Mouse (Mus musculus) mesoderm, embryonic 11.5 days (tissue): ENCODE data around the gene Polg.
A peak's percentile ranks its signal among the peaks of the same experiment; 100 is the strongest.

ENCODE experiments used
- DNase-seq: peaks from one replicate; pipeline ENCODE4 v3.0.0-alpha.2; 2012; ENCODE audit warnings: low read depth, low spot score

Polg gene

GRCm38 (mm10) chr7:79465461-79466044 is 609 bp downstream of the Polg start:
- DNase-seq, result peak; percentile 16

GRCm38 (mm10) chr7:79464776-79465420 is 1.3 kb downstream of the Polg start:
- peak; percentile 30 for DNase-seq

DNA sequence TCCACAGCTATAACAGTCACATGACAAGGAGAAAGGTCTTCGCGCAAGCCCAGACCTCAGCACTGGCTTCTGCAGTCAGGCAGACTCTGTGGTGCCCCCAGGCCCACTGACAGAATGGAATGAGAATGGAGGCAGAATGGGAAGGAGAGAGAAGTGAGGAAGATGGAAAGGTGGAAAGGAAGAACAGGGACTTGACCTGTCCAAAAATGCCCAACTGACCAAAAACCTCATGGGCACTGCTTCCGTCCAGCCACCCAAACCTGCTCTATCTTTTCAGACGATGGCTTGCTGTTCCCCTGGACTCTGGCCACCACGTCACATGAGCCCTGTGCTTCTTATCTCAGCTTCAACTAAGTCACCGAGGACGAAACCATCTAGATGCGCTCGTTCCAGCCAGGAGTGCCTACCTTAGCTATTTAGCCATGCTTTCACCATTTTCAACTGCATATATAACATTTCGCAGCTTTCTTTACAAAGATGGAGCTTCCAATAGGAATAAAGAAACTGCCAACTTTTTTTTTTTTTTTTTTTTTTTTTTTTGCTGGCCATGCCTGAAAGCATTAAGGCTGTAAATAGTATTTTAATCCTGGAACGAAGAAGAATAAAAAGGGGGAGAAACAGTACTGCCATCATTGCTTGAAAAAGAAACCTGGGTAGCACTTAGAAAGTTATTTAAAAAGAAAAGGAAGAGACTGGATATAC is 2.6 kb downstream of the Polg start:
- no peak for DNase-seq

GRCm38 (mm10) chr7:79461721-79462120 is 4.4 kb downstream of the Polg start:
- DNase-seq, result no peak

GRCm38 (mm10) chr7:79447486-79447885 is 18.7 kb downstream of the Polg start:
- DNase-seq, result no peak

GRCm38 (mm10) chr7:79447048-79447447 is 19.1 kb downstream of the Polg start:
- DNase-seq, result no peak

- no peak for DNase-seq
Measured at GRCm38 (mm10) chr7:79440035-79440434, 26.1 kb downstream of the Polg start.

DNA sequence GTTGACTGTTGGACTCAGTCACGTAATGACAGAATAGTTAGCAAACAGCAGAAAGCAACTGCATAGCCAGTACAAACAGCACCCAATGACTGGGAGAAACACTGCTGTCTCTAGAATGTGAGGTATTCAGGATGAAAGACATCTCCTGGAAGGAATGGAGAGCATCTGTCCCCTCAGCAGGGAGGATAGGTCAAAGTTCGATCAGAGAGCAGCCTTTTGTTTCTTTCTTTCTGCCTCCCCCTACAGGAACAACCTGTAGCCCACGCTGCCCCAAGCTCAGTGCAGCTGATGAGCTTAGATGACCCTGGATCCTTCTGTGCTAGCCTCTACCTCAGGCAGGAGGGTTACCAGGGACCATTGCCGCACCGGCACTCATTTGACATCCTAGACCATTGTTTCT is 37.9 kb downstream of the Polg start:
- DNase-seq, result peak; percentile 44

GRCm38 (mm10) chr7:79425804-79426203 is 40.4 kb downstream of the Polg start:
- DNase-seq, result no peak

DNA sequence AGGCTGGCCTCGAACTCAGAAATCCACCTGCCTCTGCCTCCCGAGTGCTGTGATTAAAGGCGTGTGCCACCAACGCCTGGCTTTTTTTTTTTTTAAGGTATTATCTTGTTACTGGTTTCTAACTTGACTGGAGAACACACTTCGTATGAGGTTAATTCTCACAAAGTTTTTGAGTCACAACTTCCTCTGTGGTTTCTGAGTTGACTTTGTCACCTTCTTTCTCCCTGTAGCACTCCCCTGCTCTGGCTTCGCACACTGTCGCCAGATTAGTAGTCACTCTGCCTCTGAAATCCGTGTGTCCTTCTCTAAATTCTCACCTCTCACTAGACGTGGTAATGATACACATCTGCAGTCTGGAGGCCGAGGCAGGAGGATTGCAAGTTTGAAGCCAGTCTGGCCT is 43.3 kb downstream of the Polg start:
- no peak for DNase-seq

DNA sequence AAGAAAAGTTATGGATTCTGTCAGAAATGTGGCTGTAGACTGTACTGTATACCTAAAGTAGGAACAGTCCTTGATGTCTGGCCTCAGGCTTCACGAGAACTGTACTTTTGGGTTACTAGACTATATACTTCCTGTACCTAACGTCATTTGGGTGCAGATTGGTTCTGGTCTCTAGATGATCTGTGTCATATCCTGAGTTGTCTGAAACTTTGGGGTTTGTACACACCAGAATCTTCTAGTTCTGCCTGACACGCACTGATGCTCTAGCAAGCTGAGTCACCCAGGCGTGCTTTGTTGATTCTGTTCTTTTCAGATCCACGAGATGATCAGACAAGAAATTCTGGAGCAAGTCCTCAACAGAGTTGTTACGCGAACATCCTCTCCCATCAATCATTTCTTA is 46.2 kb downstream of the Polg start:
- no peak for DNase-seq

DNA sequence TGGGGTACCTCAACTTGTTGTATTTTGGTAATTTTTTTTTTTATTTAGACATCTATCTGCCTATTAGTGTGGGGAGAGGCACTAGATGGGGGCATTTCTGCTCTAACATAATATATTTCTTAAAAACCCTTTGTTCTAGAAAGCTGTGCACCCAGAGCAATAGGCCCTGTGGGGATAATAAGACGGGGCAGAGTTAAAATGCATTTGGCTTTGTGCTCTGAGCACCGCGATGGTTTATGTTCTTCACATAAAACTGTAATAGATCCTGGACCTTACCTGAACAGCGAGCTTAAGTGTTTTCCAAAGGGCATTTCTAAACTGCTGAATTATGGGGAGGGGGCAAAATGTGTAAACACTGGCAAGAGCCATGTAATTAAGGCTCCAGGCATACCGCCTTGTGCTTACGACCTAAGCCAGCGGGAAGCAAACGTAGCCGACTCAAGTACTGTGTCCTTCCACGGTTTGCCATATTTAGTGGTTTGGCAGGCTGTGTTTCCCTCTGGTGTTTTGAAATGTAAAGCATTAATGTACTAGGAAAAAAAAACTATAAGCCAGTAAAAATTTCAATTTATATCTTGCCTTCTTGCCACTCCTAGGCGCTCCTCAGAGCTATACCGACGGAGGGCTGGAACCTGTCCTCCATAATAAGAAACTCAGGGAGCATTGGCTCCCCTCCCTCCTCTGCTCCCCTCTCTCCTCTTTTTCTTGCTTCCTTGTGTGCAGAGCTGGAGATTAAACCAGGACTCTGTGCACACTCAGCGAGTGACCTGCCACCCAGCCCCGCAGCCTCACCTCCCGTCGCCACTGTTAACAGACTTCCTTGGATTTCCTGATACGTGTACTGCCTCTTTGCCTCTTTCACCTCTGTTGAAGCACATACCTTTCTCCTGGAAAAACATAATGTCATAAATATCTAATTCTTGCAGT is 51.5 kb downstream of the Polg start:
- no peak for DNase-seq

DNA sequence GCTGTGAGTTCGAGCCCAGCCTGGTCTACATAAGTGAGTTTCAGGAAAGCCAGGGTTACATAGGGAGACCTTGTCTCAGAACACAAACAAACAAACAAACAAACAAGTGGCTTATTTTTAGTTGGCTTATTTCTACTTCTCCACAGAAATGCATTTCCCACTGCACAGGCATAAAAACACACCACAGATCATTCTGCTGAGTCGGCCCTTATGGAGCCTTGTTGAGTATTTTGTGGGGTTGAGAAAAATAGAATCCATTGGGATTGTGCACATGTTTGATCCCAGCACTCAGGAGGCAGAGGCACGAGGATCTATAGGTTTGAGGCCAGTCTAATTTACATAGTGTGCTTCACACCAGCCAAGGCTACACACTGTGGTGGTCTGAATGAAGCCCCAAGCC is 65.9 kb downstream of the Polg start:
- no peak for DNase-seq

GRCm38 (mm10) chr7:79398971-79399370 is 67.2 kb downstream of the Polg start:
- no peak for DNase-seq

- no peak for DNase-seq
Measured at GRCm38 (mm10) chr7:79398426-79398825, 67.7 kb downstream of the Polg start.

GRCm38 (mm10) chr7:79397446-79397963 is 68.7 kb downstream of the Polg start:
- no peak for DNase-seq
